Mouse (Mus musculus) liver, postnatal 0 days (tissue): ENCODE results near the gene Tmem14c.

ENCODE experiments used
- CTCF ChIP-seq: sonication (generic); IDR thresholded peaks from 2 replicates; pipeline ENCODE4 v1.5.1; 2016; ENCODE audit warnings: antibody characterized with exemption, low read depth
- EP300 ChIP-seq: IDR thresholded peaks from 2 replicates; pipeline ENCODE4 v1.6.1; 2016; ENCODE audit warnings: antibody characterized with exemption, low read depth, mild to moderate bottlenecking

DNA sequence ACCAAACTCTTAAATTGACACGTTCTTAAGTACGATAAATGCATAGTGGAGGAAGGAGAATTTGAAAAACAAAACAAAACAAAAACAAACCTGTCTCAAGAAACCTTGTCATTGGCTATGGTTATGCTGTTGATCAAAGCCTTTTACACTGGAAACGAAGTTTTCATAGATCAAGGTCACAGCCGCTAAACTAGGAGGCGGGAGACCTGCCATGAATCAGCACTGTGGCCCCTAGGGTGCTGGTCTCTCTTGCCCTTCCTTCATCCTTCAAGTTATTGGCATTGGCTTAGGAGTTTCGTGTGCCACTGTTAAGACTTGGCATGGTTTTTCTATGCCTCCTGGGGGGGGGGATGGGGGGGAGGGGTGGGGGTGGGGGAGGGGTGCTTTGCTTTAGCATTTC is 5.5 kb downstream of the Tmem14c start:
- TF ChIP-seq CTCF = no peak
- no peak for TF ChIP-seq EP300
